Mouse (Mus musculus) cerebellum, adult 2 months (tissue): ENCODE measurements around the gene Pigv.

ENCODE experiments used
- CTCF ChIP-seq: fragments of 200-500 bp; IDR thresholded peaks from 2 replicates; pipeline ENCODE4 v1.5.1; 2011; ENCODE audit warnings: low read depth, mild to moderate bottlenecking, control low read depth, low read length, moderate library complexity, borderline replicate concordance; ENCODE audit not compliant: insufficient read depth
- POLR2A ChIP-seq: fragments of 200-500 bp; IDR thresholded peaks from 2 replicates; pipeline ENCODE4 v1.6.1; 2011; ENCODE audit warnings: low read length, control low read depth, borderline replicate concordance; ENCODE audit not compliant: insufficient read depth

GRCm38 (mm10) chr4:133614274-133614761 is 58.1 kb downstream of the Pigv start:
- TF ChIP-seq POLR2A (no peak), CTCF (no peak)
